Comparison of ENCODE assay signal across 8 mouse cellular contexts in the genomic region with DNA sequence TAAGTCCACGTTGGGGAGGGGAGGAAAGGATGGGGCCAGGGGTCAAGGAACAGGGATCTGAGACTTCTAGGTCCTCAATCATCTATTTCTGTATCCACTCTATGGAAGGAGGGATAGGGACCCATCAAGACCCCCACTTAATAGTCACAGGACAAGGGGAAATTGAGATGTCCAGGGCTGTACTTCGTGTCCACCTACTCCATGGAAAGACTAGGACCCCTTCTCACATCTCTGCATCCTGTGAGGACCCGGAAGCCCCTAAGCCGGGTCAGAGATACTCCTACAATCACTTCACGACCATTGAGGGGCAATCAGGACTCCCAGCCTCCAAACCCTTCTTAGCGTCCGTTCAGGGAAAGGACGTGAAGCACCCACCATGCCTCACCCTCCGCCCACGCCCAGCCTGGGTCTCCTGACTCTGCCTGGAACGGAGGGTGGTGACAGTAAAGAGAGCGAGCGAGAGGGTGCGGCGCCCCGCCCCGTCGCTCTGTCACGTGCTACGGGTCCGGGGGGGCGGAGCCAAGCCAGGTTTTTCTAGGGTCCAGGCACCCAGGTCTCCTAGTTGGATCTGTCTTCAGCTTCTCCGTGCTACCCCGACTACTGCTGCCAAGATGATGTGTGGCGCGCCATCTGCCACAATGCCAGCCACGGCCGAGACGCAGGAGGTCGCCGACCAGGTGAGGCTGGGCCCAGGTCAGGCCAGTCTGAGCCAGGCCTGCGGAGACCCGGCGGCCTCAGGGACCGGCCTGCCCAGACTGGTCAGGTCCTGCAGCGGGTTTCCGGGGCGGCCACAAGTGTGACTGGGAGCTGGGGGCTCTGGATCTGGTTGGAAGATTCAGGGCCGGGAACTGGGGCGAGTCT. TPM values are rescaled to one million over a fixed set of nuclear protein-coding genes. Genes with fewer than 3 reads are reported as not detected.
DNase-seq lines count a peak whose midpoint lies in the region; ATAC-seq lines count a peak whose summit lies in the region.

Cstb (plus strand) TSS at position 489 of the 861 bp plus-strand sequence.

- DNase-seq in R1 (ENCODE audit: low read depth, low spot score), result peak; percentile 87
- DNase-seq in cerebellum, postnatal 25 days, result peak; percentile 89 to 93
- peak; percentile 73 to 79 for DNase-seq in frontal cortex, postnatal 25 days (ENCODE audit: low spot score in 2 of 2)
- DNase-seq in layer of hippocampus, postnatal 25 days (ENCODE audit: extremely low spot score in 1 of 2, low spot score in 1 of 2), result peak; percentile 74 to 76
- DNase-seq in lung, postnatal 14 days, result peak; percentile 87
- peak; percentile 83 for DNase-seq in ovary, postnatal 36 days (ENCODE audit: low spot score)
- peak; percentile 92 for DNase-seq in thymus, postnatal 14 days

- H3K4me3 ChIP-seq in hindbrain, embryonic 13.5 days, result peak within 1 kb of the TSS; percentile 81

- peak; percentile 94 for ATAC-seq in hindbrain, embryonic 13.5 days (ENCODE audit: low FRiP score)

- peaks cover 20% of the 10 kb centered on the region for H3K4me1 ChIP-seq in hindbrain, embryonic 13.5 days (replicated peaks)

- peaks cover 28% of the 10 kb centered on the region for H3K36me3 ChIP-seq in hindbrain, embryonic 13.5 days

- H3K9me3 ChIP-seq in hindbrain, embryonic 13.5 days, result no peaks in the 10 kb centered on the region

- peak within 1 kb of the TSS; percentile 77 for H3K4me2 ChIP-seq in hindbrain, embryonic 13.5 days

- 2% methylated on average over 40 of the region's 40 CpGs for WGBS in hindbrain, embryonic 13.5 days

- 0 out of 2 replicates have a peak, but pooled peaks cover 3% of the 10 kb centered on the region for H3K27me3 ChIP-seq in hindbrain, embryonic 13.5 days

- peak within 1 kb of the TSS; percentile 93 for H3K9ac ChIP-seq in hindbrain, embryonic 13.5 days

- peak within 1 kb of the TSS; percentile 83 for H3K27ac ChIP-seq in hindbrain, embryonic 13.5 days

RNA-seq across cellular contexts. Expression of gene Cstb, which starts in this region (rescaled TPM):
- 93.9 and 105 TPM in 2 replicates for polyA plus RNA-seq in hindbrain, embryonic 13.5 days (2015; fragmentation: Nextera tagmentation; extraction: Ambion mirVana)
- 10 to 100 TPM; 38.7 to 40.7 TPM for total RNA-seq in layer of hippocampus, postnatal 25 days (2021)

Comparison
In these comparisons a context has a peak if more than half of its experiments do, and no peak if none do; other contexts are left out.
1. Peak in every context shown above with its lines: DNase-seq, ATAC-seq, H3K4me3 ChIP-seq and H3K27ac ChIP-seq.